Mouse (Mus musculus) embryonic facial prominence, embryonic 13.5 days (tissue): ENCODE data around the gene Irf6. TPM values are rescaled to one million over a fixed set of nuclear protein-coding genes. Genes with fewer than 3 reads are reported as not detected.

Experiments
- ATAC-seq: fragments of 200-750 bp; cut with Nextera tagmentation; 2 replicates; pipeline ENCODE4 v1.8.0; 2017; ENCODE audit warnings: low read depth; ENCODE audit not compliant: insufficient number of reproducible peaks, insufficient read depth, low FRiP score, low TSS enrichment
- H3K27ac ChIP-seq: fragments of 300-500 bp; sonication (generic); 2 replicates; pipeline ENCODE4 v1.5.1; 2015; ENCODE audit warnings: moderate library complexity, mild to moderate bottlenecking, inconsistent platforms
- H3K27me3 ChIP-seq: fragments of 300-500 bp; sonication (generic); 2 replicates; pipeline ENCODE4 v1.6.1; 2015; ENCODE audit warnings: mild to moderate bottlenecking, inconsistent platforms
- H3K36me3 ChIP-seq: fragments of 300-500 bp; sonication (generic); 2 replicates; pipeline ENCODE4 v1.6.1; 2015; ENCODE audit warnings: mild to moderate bottlenecking, inconsistent platforms
- H3K4me1 ChIP-seq: fragments of 300-500 bp; sonication (generic); 2 replicates; pipeline ENCODE4 v1.6.1; 2015; ENCODE audit warnings: inconsistent platforms
- H3K4me2 ChIP-seq: fragments of 300-500 bp; sonication (generic); 2 replicates; pipeline ENCODE4 v1.6.1; 2015; ENCODE audit warnings: moderate library complexity, mild to moderate bottlenecking, inconsistent platforms
- H3K4me3 ChIP-seq: fragments of 300-500 bp; sonication (generic); 2 replicates; pipeline ENCODE4 v1.5.1; 2015; ENCODE audit warnings: mild to moderate bottlenecking, inconsistent platforms
- H3K9ac ChIP-seq: fragments of 300-500 bp; sonication (generic); 2 replicates; pipeline ENCODE4 v1.6.1; 2015; ENCODE audit warnings: mild to moderate bottlenecking, inconsistent platforms
- H3K9me3 ChIP-seq: fragments of 300-500 bp; sonication (generic); 2 replicates; pipeline ENCODE4 v1.6.1; 2016; ENCODE audit warnings: inconsistent platforms
- WGBS: fragments of 180-500 bp; shearing (Covaris S2); methylation state at CpG from one replicate; pipeline ENCODE4 v1.1.7; 2015; ENCODE audit warnings: mixed read lengths; 5-methylcytosine and 5-hydroxymethylcytosine counted together
- polyA plus RNA-seq: library from polyadenylated mRNA; unstranded; fragments of >200 nt; fragmentation: Nextera tagmentation; extraction: Ambion mirVana; gene quantifications from 2 replicates; pipeline ENCODE4 v1.2.1, GENCODE M21; 2015

The Irf6 gene
- polyA plus RNA-seq = 33.4 and 37.7 TPM in 2 replicates

- Histone ChIP-seq H3K36me3 (no peaks in the 10 kb centered on the region), H3K27me3 (peaks cover 39% of the 10 kb centered on the region), H3K4me3 (peak within 1 kb of the TSS; percentile 48), H3K4me2 (peak within 1 kb of the TSS; percentile 64), H3K9ac (peak within 1 kb of the TSS; percentile 64), H3K9me3 (no peaks in the 10 kb centered on the region), H3K27ac (no peak within 1 kb of the TSS), H3K4me1 (peaks cover 58% of the 10 kb centered on the region)
- ATAC-seq = peak; percentile 94
- under 1% methylated on average over 30 of the region's 30 CpGs for WGBS
Observed at GRCm38 (mm10) chr1:193152872-193153271, at the start of gene Irf6. TSS of gene Irf6 (plus strand) at chr1:193153111.

DNA sequence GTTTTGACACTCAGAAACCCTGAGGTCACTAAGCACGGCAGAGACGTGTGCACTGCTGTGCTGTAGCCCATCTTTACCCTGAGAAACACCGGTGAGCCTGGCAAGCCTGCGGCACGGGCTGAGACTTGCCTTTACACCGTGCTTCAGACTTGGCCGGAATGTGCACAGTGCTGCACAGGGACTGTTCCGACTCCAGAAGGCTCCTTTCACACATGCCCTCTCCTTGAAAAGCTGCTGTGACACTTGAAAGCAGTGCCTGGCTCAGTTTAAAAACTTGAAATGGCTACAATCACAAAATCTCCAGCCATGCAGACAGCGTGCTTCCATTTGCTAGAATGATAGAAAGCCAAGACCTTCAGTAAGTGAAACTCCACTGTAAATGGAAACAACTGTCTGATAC, 40.8 kb upstream of the Irf6 start:
- ATAC-seq = no peak
- H3K27me3 ChIP-seq = no peaks in the 10 kb centered on the region
- no peak overlapping the region for H3K4me3 ChIP-seq
- H3K9ac ChIP-seq = no peak overlapping the region
- H3K9me3 ChIP-seq = 0 out of 2 replicates have a peak, but pooled peaks cover 5% of the 10 kb centered on the region
- no peak overlapping the region for H3K4me2 ChIP-seq
- H3K36me3 ChIP-seq = peaks cover 94% of the 10 kb centered on the region
- H3K27ac ChIP-seq = no peak overlapping the region
- no peaks in the 10 kb centered on the region for H3K4me1 ChIP-seq
- 89% methylated on average over 9 of the region's 9 CpGs for WGBS

DNA sequence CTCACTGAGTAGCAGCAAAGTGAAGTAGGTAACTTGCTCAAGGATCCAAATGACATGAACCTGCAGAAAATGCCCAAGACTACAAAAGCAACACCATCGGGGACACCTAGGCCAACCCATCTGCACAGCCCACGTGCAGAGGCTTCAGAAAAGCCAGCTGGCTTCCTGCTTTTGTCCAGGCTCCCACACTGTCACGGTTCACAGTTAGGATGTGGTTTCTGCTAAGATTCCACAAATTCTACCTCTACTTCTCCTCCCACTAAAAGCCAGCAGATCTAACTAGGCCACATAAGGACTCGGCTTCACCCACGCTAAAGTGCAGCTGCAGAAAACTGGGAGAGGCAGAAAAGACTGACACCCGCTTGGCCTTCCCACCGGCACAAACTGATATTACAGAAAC, 30.1 kb upstream of the Irf6 start:
- Histone ChIP-seq H3K27me3 (no peaks in the 10 kb centered on the region), H3K36me3 (peaks cover 86% of the 10 kb centered on the region), H3K9me3 (no peaks in the 10 kb centered on the region), H3K4me3 (no peak overlapping the region), H3K4me1 (no peaks in the 10 kb centered on the region), H3K9ac (no peak overlapping the region), H3K4me2 (no peak overlapping the region), H3K27ac (no peak overlapping the region)
- 89% methylated on average over 7 of the region's 7 CpGs for WGBS
- ATAC-seq = no peak

DNA sequence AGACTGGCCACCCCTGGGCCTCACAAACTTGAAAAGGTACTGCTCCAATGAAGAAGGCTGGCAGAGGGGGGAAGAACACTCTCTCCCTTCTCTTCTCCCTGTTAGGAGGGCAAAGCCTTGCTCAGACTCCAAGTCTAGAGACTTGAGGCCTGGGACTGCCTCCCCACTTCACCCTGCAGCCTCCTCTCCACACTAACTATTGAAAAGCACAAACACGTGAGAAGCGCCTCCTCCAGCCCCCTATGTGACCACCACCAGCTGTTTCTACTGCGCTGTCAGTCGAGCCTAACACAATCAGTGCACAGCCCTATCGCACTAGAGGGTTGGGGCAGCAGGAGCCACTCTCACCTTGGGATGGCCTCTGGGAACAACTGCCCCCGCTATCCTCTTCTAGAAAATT, 29.6 kb upstream of the Irf6 start:
- 88% methylated on average over 6 of the region's 6 CpGs for WGBS
- H3K4me1 ChIP-seq = no peaks in the 10 kb centered on the region
- H3K27ac ChIP-seq = no peak overlapping the region
- no peak overlapping the region for H3K4me2 ChIP-seq
- ATAC-seq = no peak
- H3K27me3 ChIP-seq = no peaks in the 10 kb centered on the region
- H3K36me3 ChIP-seq = peaks cover 85% of the 10 kb centered on the region
- H3K4me3 ChIP-seq = no peak overlapping the region
- H3K9me3 ChIP-seq = no peaks in the 10 kb centered on the region
- H3K9ac ChIP-seq = no peak overlapping the region

- Histone ChIP-seq H3K4me3 (no peak overlapping the region), H3K4me1 (peaks cover 6% of the 10 kb centered on the region)
- 79% methylated on average over 4 of the region's 4 CpGs for WGBS
Observed at GRCm38 (mm10) chr1:193125835-193126234, 27.1 kb upstream of the Irf6 start.

GRCm38 (mm10) chr1:193128055-193128454, 24.9 kb upstream of the Irf6 start:
- ATAC-seq = no peak
- no peak overlapping the region for H3K9ac ChIP-seq
- no peaks in the 10 kb centered on the region for H3K9me3 ChIP-seq
- no peak overlapping the region for H3K4me3 ChIP-seq
- H3K4me1 ChIP-seq = peaks cover 6% of the 10 kb centered on the region
- H3K4me2 ChIP-seq = no peak overlapping the region
- H3K27me3 ChIP-seq = no peaks in the 10 kb centered on the region
- H3K36me3 ChIP-seq = peaks cover 39% of the 10 kb centered on the region
- no peak overlapping the region for H3K27ac ChIP-seq
- WGBS = 87% methylated on average over 6 of the region's 6 CpGs

More at GRCm38 (mm10) chr1:193125835-193126234, 27.1 kb upstream of the Irf6 start:
- Histone ChIP-seq H3K36me3 (peaks cover 62% of the 10 kb centered on the region), H3K27me3 (no peaks in the 10 kb centered on the region), H3K9me3 (no peaks in the 10 kb centered on the region), H3K4me2 (no peak overlapping the region), H3K9ac (no peak overlapping the region), H3K27ac (no peak overlapping the region)
- no peak for ATAC-seq

DNA sequence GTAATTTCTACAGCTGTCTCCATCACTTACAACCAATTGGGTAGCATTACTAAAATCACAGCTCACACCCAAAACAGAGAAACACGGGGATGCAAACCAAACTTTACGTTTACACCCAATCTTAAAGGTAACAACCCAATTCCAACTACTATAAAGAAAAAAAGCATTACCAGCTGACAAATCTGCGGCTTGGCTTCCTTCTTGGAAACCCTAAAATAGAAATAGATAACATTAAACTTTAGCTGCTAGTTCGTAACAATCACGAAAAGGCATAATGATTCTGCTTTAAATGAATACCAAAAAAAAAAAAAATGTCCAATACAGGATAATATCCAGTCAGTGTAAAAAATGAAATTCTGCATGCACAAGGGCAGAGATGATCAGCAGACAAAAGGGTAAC, 23.6 kb upstream of the Irf6 start:
- Histone ChIP-seq H3K9ac (peak overlapping the region; percentile 87), H3K4me3 (peak overlapping the region; percentile 96), H3K4me1 (peaks cover 6% of the 10 kb centered on the region), H3K27me3 (no peaks in the 10 kb centered on the region), H3K4me2 (peak overlapping the region; percentile 69), H3K9me3 (no peaks in the 10 kb centered on the region), H3K36me3 (peaks cover 27% of the 10 kb centered on the region), H3K27ac (no peak overlapping the region)
- ATAC-seq = no peak
- WGBS = 25% methylated on average over 5 of the region's 5 CpGs

DNA sequence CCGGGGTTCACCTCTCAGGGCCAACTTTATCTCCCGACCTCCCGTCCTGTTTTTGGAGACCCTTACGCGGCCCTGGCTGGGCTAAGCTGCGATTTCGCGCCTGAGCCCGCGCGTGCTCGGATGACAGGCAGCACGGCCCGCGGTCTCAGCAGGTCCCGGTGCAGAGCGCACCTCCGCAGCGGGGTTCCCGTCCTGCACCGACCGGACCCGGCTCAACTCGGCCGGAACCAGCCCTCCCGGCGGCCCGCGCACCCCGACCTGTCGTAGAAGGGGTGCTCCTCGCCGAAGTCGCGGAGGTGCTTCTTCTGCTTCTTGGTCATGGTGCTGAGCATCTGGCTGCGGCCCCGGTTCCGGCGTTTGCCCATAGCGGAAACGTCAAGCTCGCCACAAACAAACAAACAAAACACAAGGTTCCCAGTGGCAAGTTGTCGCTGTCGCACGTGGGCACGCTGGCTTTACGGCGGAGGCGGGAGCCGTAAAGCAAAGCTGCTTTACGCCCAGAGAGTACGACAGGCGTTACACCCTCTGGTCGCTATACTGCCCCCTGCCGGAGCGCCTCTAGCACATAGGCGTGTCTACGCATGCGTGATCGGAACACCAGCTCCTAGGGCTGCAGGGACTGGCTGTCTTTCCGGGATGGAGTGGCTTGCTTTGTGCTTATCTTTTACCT, 23.0 kb upstream of the Irf6 start, which contains the start of gene Diexf:
TSS of gene Diexf (minus strand) at position 487 of the 670 bp plus-strand sequence.
- no peaks in the 10 kb centered on the region for H3K27me3 ChIP-seq
- H3K9me3 ChIP-seq = no peaks in the 10 kb centered on the region
- ATAC-seq = peak; percentile 84; the same call in 1 of the 2 replicates
- H3K4me1 ChIP-seq = peaks cover 6% of the 10 kb centered on the region
- peak within 1 kb of the TSS; percentile 87 for H3K9ac ChIP-seq
- H3K27ac ChIP-seq = no peak within 1 kb of the TSS
- H3K4me3 ChIP-seq = peak within 1 kb of the TSS; percentile 96
- peak within 1 kb of the TSS; percentile 69 for H3K4me2 ChIP-seq
- WGBS = under 1% methylated on average over 61 of the region's 61 CpGs
- peaks cover 22% of the 10 kb centered on the region for H3K36me3 ChIP-seq

DNA sequence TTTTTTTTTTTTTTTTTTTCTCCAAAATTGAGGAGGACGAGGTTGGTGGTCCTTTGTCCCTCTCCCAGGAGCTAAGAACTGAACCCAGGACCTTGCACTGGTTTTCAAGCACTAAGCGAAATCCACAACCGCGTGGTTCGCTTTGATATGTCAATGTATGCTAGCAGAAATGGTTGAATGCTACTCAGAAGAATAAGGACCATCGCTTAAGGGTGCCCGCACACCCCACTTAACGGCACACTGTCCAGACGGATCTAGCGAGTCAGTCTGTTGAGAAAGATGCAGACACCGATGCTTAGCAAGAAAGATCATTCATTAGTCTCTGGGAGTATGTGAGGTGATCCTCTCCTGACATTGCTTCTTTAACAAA, 22.5 kb upstream of the Irf6 start:
- peak overlapping the region; percentile 69 for H3K4me2 ChIP-seq
- peaks cover 6% of the 10 kb centered on the region for H3K4me1 ChIP-seq
- H3K9me3 ChIP-seq = no peaks in the 10 kb centered on the region
- H3K4me3 ChIP-seq = peak overlapping the region; percentile 96
- H3K27me3 ChIP-seq = no peaks in the 10 kb centered on the region
- ATAC-seq = 0 out of 2 replicates have a peak, but pooled peaks have one; percentile 7
- peaks cover 20% of the 10 kb centered on the region for H3K36me3 ChIP-seq
- WGBS = 27% methylated on average over 11 of the region's 11 CpGs
- H3K9ac ChIP-seq = peak overlapping the region; percentile 87; the same call in 1 of the 2 replicates
- no peak overlapping the region for H3K27ac ChIP-seq

DNA sequence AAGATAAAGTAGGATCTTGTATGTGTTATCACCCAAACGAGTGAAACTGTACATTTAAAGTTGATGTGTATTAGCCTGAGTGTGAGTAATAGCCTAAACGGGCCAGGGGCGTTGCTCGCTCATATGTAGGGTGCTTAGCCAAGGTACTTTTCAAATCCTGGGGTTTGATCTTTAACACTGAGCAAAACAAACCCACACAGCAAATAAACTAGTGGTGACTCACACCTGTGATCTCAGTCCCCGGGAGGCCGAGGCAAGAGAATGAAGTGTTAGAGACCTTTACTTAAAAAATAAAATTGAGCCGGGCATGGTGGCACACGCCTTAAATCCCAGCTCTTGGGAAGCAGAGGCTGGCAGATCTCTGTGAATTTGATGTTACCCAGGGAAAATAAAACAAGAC, 22.1 kb upstream of the Irf6 start:
- Histone ChIP-seq H3K9ac (no peak overlapping the region; the same call in 1 of the 2 replicates), H3K4me1 (peaks cover 6% of the 10 kb centered on the region), H3K36me3 (peaks cover 20% of the 10 kb centered on the region), H3K4me3 (peak overlapping the region; percentile 96), H3K9me3 (no peaks in the 10 kb centered on the region), H3K27ac (no peak overlapping the region), H3K27me3 (no peaks in the 10 kb centered on the region), H3K4me2 (peak overlapping the region; percentile 69)
- 83% methylated on average over 8 of the region's 8 CpGs for WGBS
- ATAC-seq = no peak

GRCm38 (mm10) chr1:193131311-193131948, 21.5 kb upstream of the Irf6 start:
- Histone ChIP-seq H3K27me3 (no peaks in the 10 kb centered on the region), H3K4me3 (no peak overlapping the region), H3K9me3 (no peaks in the 10 kb centered on the region), H3K36me3 (peaks cover 18% of the 10 kb centered on the region), H3K4me2 (no peak overlapping the region), H3K9ac (no peak overlapping the region), H3K4me1 (peaks cover 6% of the 10 kb centered on the region), H3K27ac (no peak overlapping the region)
- 80% methylated on average over 6 of the region's 6 CpGs for WGBS
- ATAC-seq = no peak

GRCm38 (mm10) chr1:193132385-193132784, 20.5 kb upstream of the Irf6 start:
- H3K27me3 ChIP-seq = no peaks in the 10 kb centered on the region
- no peak overlapping the region for H3K9ac ChIP-seq
- H3K36me3 ChIP-seq = peaks cover 8% of the 10 kb centered on the region
- H3K27ac ChIP-seq = no peak overlapping the region
- no peak overlapping the region for H3K4me3 ChIP-seq
- H3K9me3 ChIP-seq = no peaks in the 10 kb centered on the region
- H3K4me2 ChIP-seq = no peak overlapping the region
- peaks cover 6% of the 10 kb centered on the region for H3K4me1 ChIP-seq
- ATAC-seq = no peak
